Mouse (Mus musculus): ENCODE data around the gene Snrnp200. TPM values are rescaled to one million over a fixed set of nuclear protein-coding genes. Genes with fewer than 3 reads are reported as not detected.
A peak's percentile ranks its signal among the peaks of the same experiment; 100 is the strongest.
"Not testable (repeated sequence)": the region's sequence is repeated elsewhere in the genome, so short reads cannot be mapped to it uniquely, and the experiment has no call there.

The Snrnp200 gene
- polyA plus RNA-seq, 1 experiment from 2014 or later, result 47.7 TPM

- Histone ChIP-seq H3K27me3 (ENCODE audit: control insufficient read depth, insufficient read depth, low read length) (no peaks in the 10 kb centered on the region), H3K9me3 (ENCODE audit: control insufficient read depth, low read length) (no peaks in the 10 kb centered on the region), H3K36me3 (ENCODE audit: control insufficient read depth, insufficient read depth, low read length) (peaks cover 6% of the 10 kb centered on the region; the same call in 1 of the 2 replicates), H3K27ac (replicated peaks in 1 of 2; ENCODE audit: control insufficient read depth in 1 of 2, insufficient read depth in 1 of 2, low read depth in 2 of 2, low read length in 2 of 2) (peak overlapping the region; percentile 77 to 92), H3K4me1 (ENCODE audit: control insufficient read depth in 2 of 2, insufficient read depth in 2 of 2, low read length in 2 of 2) (peaks cover 2 to 18% of the 10 kb centered on the region in 2 experiments), H3K4me3 (ENCODE audit: control insufficient read depth in 1 of 2, insufficient read depth in 1 of 2, low read depth in 1 of 2, low read length in 2 of 2) (peak overlapping the region; percentile 57 to 78), H3K4me2 (ENCODE audit: low read length) (peak overlapping the region; percentile 84), H3K9ac (ENCODE audit: low read length) (peak overlapping the region; percentile 82)
- 5% methylated on average over 8 of the region's 8 CpGs for WGBS
- no peak for ATAC-seq (ENCODE audit: insufficient number of reproducible peaks, insufficient read depth, low FRiP score, low read depth)
These were observed 62.9 kb downstream of the Snrnp200 start for GRCm38 (mm10) chr2:127271042-127271515.

- H3K36me3 ChIP-seq (ENCODE audit: control insufficient read depth, insufficient read depth, low read length), result not testable (repeated sequence)
- WGBS, result 91% methylated on average over 4 of the region's 4 CpGs
- peaks cover 2 to 20% of the 10 kb centered on the region in 2 experiments for H3K4me1 ChIP-seq (ENCODE audit: control insufficient read depth in 2 of 2, insufficient read depth in 2 of 2, low read length in 2 of 2)
These were observed 63.9 kb downstream of the Snrnp200 start for GRCm38 (mm10) chr2:127272049-127272448.

DNA sequence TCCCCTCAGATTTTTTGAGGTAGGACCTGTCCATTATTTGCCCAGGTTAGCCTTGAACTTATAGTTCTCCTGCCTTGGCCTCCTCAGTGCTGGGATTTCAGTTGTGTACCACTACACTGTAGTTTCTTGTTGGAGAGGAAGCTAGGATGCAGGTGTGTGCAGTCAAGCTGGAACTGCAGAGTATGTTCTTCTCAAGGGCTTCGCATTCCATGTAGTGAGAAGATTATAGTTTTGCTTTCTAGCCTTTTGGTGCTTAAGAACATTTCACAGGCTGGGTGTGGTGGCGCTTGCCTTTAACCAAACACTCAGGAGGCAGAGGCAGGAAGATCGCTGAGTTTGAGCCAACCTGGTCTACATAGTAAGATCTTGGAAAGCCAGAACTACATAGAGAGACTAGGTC lies 64.6 kb downstream of the Snrnp200 start:
- Histone ChIP-seq H3K9me3 (ENCODE audit: control insufficient read depth, low read length) (no peaks in the 10 kb centered on the region), H3K4me1 (ENCODE audit: control insufficient read depth in 2 of 2, insufficient read depth in 2 of 2, low read length in 2 of 2) (peaks cover 2 to 20% of the 10 kb centered on the region in 2 experiments), H3K27me3 (ENCODE audit: control insufficient read depth, insufficient read depth, low read length) (no peaks in the 10 kb centered on the region), H3K4me2 (ENCODE audit: low read length) (no peak overlapping the region), H3K27ac (replicated peaks in 1 of 2; ENCODE audit: control insufficient read depth in 1 of 2, insufficient read depth in 1 of 2, low read depth in 2 of 2, low read length in 2 of 2) (no peak overlapping the region), H3K36me3 (ENCODE audit: control insufficient read depth, insufficient read depth, low read length) (peaks cover 6% of the 10 kb centered on the region; the same call in 1 of the 2 replicates), H3K4me3 (ENCODE audit: control insufficient read depth in 1 of 2, insufficient read depth in 1 of 2, low read depth in 1 of 2, low read length in 2 of 2) (no peak overlapping the region), H3K9ac (ENCODE audit: low read length) (no peak overlapping the region)
- ATAC-seq (ENCODE audit: insufficient number of reproducible peaks, insufficient read depth, low FRiP score, low read depth), result no peak
- WGBS, result 92% methylated on average over 3 of the region's 3 CpGs

More at GRCm38 (mm10) chr2:127272049-127272448, 63.9 kb downstream of the Snrnp200 start:
- H3K9ac ChIP-seq (ENCODE audit: low read length); ATAC-seq (ENCODE audit: insufficient number of reproducible peaks, insufficient read depth, low FRiP score, low read depth); H3K4me3 ChIP-seq (ENCODE audit: control insufficient read depth in 1 of 2, insufficient read depth in 1 of 2, low read depth in 1 of 2, low read length in 2 of 2); H3K9me3 ChIP-seq (ENCODE audit: control insufficient read depth, low read length); H3K27me3 ChIP-seq (ENCODE audit: control insufficient read depth, insufficient read depth, low read length); H3K27ac ChIP-seq (replicated peaks in 1 of 2; ENCODE audit: control insufficient read depth in 1 of 2, insufficient read depth in 1 of 2, low read depth in 2 of 2, low read length in 2 of 2): not testable (repeated sequence)
- H3K4me2 ChIP-seq (ENCODE audit: low read length), result peak overlapping the region; percentile 84

- Histone ChIP-seq H3K9ac (ENCODE audit: low read length) (no peak overlapping the region), H3K4me3 (ENCODE audit: control insufficient read depth in 1 of 2, insufficient read depth in 1 of 2, low read depth in 1 of 2, low read length in 2 of 2) (no peak overlapping the region), H3K4me2 (ENCODE audit: low read length) (peak overlapping the region; percentile 27), H3K4me1 (ENCODE audit: control insufficient read depth in 2 of 2, insufficient read depth in 2 of 2, low read length in 2 of 2) (peaks cover 2 to 24% of the 10 kb centered on the region in 2 experiments), H3K9me3 (ENCODE audit: control insufficient read depth, low read length) (no peaks in the 10 kb centered on the region), H3K27ac (replicated peaks in 1 of 2; ENCODE audit: control insufficient read depth in 1 of 2, insufficient read depth in 1 of 2, low read depth in 2 of 2, low read length in 2 of 2) (peak overlapping the region in 1 of 2 experiments; percentile 53; a peak in 1 of 4 replicates), H3K36me3 (ENCODE audit: control insufficient read depth, insufficient read depth, low read length) (peaks cover 6% of the 10 kb centered on the region; the same call in 1 of the 2 replicates), H3K27me3 (ENCODE audit: control insufficient read depth, insufficient read depth, low read length) (no peaks in the 10 kb centered on the region)
- WGBS, result 71% methylated on average over 2 of the region's 2 CpGs
- no peak for ATAC-seq (ENCODE audit: insufficient number of reproducible peaks, insufficient read depth, low FRiP score, low read depth)
These were observed 66.4 kb downstream of the Snrnp200 start for GRCm38 (mm10) chr2:127274590-127274989.

DNA sequence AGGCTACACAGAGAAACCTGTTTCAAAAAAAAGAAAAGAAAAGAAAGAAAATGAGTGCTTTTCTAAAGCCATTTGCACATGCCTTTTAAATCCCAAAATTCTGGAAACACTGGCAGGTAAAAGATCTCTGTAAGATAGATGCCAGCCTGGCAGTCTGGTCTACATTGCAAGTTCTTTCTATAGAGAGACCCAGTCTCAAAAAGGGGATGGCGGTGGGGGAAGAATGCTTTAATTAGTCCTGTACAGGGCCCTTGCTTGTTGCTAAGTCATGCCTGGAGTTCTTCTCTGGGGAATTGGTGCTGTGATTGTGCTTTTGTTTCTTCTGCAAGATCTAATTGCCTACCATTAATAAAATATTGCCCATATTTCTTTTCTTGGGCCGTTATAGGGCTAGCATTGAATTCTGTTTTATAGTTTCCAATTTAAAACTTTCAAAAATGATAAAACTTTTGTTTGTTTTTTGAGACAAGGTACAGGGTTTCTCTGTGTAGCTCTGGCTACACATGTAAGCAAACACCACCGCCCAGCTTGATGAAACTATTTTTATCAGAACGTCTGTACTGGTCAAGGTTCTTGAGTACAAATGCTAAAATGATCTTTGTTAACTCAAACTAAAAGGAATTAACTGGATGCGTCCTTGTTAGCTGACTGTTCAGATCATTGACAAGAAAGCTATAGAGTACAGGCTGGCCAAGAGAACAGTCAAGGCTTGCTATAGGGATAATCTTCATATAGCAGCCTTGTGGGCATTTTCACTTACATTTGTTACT lies 67.5 kb downstream of the Snrnp200 start:
- H3K27ac ChIP-seq (replicated peaks in 1 of 2; ENCODE audit: control insufficient read depth in 1 of 2, insufficient read depth in 1 of 2, low read depth in 2 of 2, low read length in 2 of 2), result 0 out of 4 replicates have a peak overlapping the region, but pooled peaks of 1 of the 2 experiments have one; percentile 24
- ATAC-seq (ENCODE audit: insufficient number of reproducible peaks, insufficient read depth, low FRiP score, low read depth), result no peak
- H3K4me2 ChIP-seq (ENCODE audit: low read length), result no peak overlapping the region
- H3K9ac ChIP-seq (ENCODE audit: low read length), result no peak overlapping the region
- no peak overlapping the region for H3K4me3 ChIP-seq (ENCODE audit: control insufficient read depth in 1 of 2, insufficient read depth in 1 of 2, low read depth in 1 of 2, low read length in 2 of 2)
- no peaks in the 10 kb centered on the region for H3K27me3 ChIP-seq (ENCODE audit: control insufficient read depth, insufficient read depth, low read length)
- H3K9me3 ChIP-seq (ENCODE audit: control insufficient read depth, low read length), result no peaks in the 10 kb centered on the region
- H3K36me3 ChIP-seq (ENCODE audit: control insufficient read depth, insufficient read depth, low read length), result peaks cover 6% of the 10 kb centered on the region; the same call in 1 of the 2 replicates
- H3K4me1 ChIP-seq (ENCODE audit: control insufficient read depth in 2 of 2, insufficient read depth in 2 of 2, low read length in 2 of 2), result peaks cover 2 to 24% of the 10 kb centered on the region in 2 experiments
- WGBS, result 56% methylated on average over 5 of the region's 5 CpGs

- no peak for ATAC-seq (ENCODE audit: insufficient number of reproducible peaks, insufficient read depth, low FRiP score, low read depth)
- Histone ChIP-seq H3K27ac (replicated peaks in 1 of 2; ENCODE audit: control insufficient read depth in 1 of 2, insufficient read depth in 1 of 2, low read depth in 2 of 2, low read length in 2 of 2) (no peak overlapping the region), H3K4me3 (ENCODE audit: control insufficient read depth in 1 of 2, insufficient read depth in 1 of 2, low read depth in 1 of 2, low read length in 2 of 2) (no peak overlapping the region), H3K9me3 (ENCODE audit: control insufficient read depth, low read length) (no peaks in the 10 kb centered on the region), H3K27me3 (ENCODE audit: control insufficient read depth, insufficient read depth, low read length) (no peaks in the 10 kb centered on the region), H3K9ac (ENCODE audit: low read length) (no peak overlapping the region), H3K4me1 (ENCODE audit: control insufficient read depth in 2 of 2, insufficient read depth in 2 of 2, low read length in 2 of 2) (peaks cover 2 to 24% of the 10 kb centered on the region in 2 experiments), H3K4me2 (ENCODE audit: low read length) (no peak overlapping the region), H3K36me3 (ENCODE audit: control insufficient read depth, insufficient read depth, low read length) (no peaks in the 10 kb centered on the region)
These were observed 70.0 kb downstream of the Snrnp200 start for GRCm38 (mm10) chr2:127278162-127278561.

Data from heart, embryonic 14.5 days (tissue).